Mouse (Mus musculus) CH12F3 (cell line): ENCODE results near the gene Smad9.

ENCODE experiments used
- in situ Hi-C: fragments of 300-500 bp; cut with MboI; formaldehyde crosslinking; loops from 2 replicates; pipeline ENCODE4 v1.14.3; 2020; ENCODE audit warnings: low sequenced_read_pairs

The Smad9 gene

GRCm38 (mm10) chr3:54755145-54756041, at the start of gene Smad9:
TSS of gene Smad9 (plus strand) at chr3:54755582.
- in situ Hi-C loops, result no loop called here

- in situ Hi-C loops, result no loop called here
Observed at GRCm38 (mm10) chr3:54708972-54709371, 46.4 kb upstream of the Smad9 start.

- in situ Hi-C loops, result no loop called here
Observed at GRCm38 (mm10) chr3:54714253-54714652, 41.1 kb upstream of the Smad9 start, which contains the start of gene Gm21958. TSS of gene Gm21958 (minus strand) at chr3:54714353.

- in situ Hi-C loops, result no loop called here
Observed at GRCm38 (mm10) chr3:54715461-54715860, 39.9 kb upstream of the Smad9 start.

- in situ Hi-C loops, result no loop called here
Observed at GRCm38 (mm10) chr3:54717348-54717747, 38.0 kb upstream of the Smad9 start.

GRCm38 (mm10) chr3:54718947-54719346, 36.4 kb upstream of the Smad9 start:
- in situ Hi-C loops, result no loop called here

- in situ Hi-C loops, result no loop called here
Observed at GRCm38 (mm10) chr3:54723741-54724500, 31.5 kb upstream of the Smad9 start.

GRCm38 (mm10) chr3:54725344-54725743, 30.0 kb upstream of the Smad9 start:
- in situ Hi-C loops, result no loop called here

- in situ Hi-C loops, result no loop called here
Observed at GRCm38 (mm10) chr3:54727588-54727987, 27.8 kb upstream of the Smad9 start.

- in situ Hi-C loops, result no loop called here
Observed at GRCm38 (mm10) chr3:54728100-54728499, 27.3 kb upstream of the Smad9 start.

GRCm38 (mm10) chr3:54731626-54732150, 23.7 kb upstream of the Smad9 start:
- in situ Hi-C loops, result no loop called here

- in situ Hi-C loops, result no loop called here
Observed at GRCm38 (mm10) chr3:54732371-54732770, 23.0 kb upstream of the Smad9 start.

- in situ Hi-C loops, result no loop called here
Observed at GRCm38 (mm10) chr3:54734411-54735246, 20.8 kb upstream of the Smad9 start.

GRCm38 (mm10) chr3:54735247-54736046, 19.9 kb upstream of the Smad9 start, which contains the start of the genes Exosc8 and Alg5:
TSS of gene Exosc8 (minus strand) at chr3:54735393.
TSS of gene Alg5 (plus strand) at chr3:54735539.
- in situ Hi-C loops, result no loop called here

GRCm38 (mm10) chr3:54736101-54736927, 19.1 kb upstream of the Smad9 start:
- in situ Hi-C loops, result no loop called here

- in situ Hi-C loops, result no loop called here
Observed at GRCm38 (mm10) chr3:54737317-54737716, 18.1 kb upstream of the Smad9 start.

GRCm38 (mm10) chr3:54741965-54742364, 13.4 kb upstream of the Smad9 start:
- in situ Hi-C loops, result no loop called here

- in situ Hi-C loops, result no loop called here
Observed at GRCm38 (mm10) chr3:54745799-54746198, 9.6 kb upstream of the Smad9 start.

- in situ Hi-C loops, result no loop called here
Observed at GRCm38 (mm10) chr3:54753411-54753810, 2.0 kb upstream of the Smad9 start.
